Mouse (Mus musculus) large intestine, adult 2 months (tissue): ENCODE measurements around the gene Atp8b2. TPM values are rescaled to one million over a fixed set of nuclear protein-coding genes. Genes with fewer than 3 reads are reported as not detected.

Experiments
- DNase-seq: peaks from one replicate; pipeline ENCODE4 v3.0.0-alpha.2; 2012; ENCODE audit warnings: low read depth, low spot score
- WGBS: fragments of 180-500 bp; shearing (Covaris S2); methylation state at CpG from one replicate; pipeline ENCODE4 v1.1.7; 2018; 5-methylcytosine and 5-hydroxymethylcytosine counted together
- polyA plus RNA-seq: library from polyadenylated mRNA; depleted of rRNA; stranded (reverse); fragments of >200 nt; gene quantifications from 2 replicates; pipeline ENCODE4 v1.2.3, GENCODE M21; 2012; rRNA removed

Atp8b2 gene
- 12.4 and 17.2 TPM in 2 replicates for polyA plus RNA-seq

- under 1% methylated on average over 31 of the region's 35 CpGs for WGBS
- DNase-seq, result no peak
Observed at GRCm38 (mm10) chr3:89963221-89963763, at the start of gene Atp8b2. TSS of gene Atp8b2 (minus strand) at chr3:89963508.

GRCm38 (mm10) chr3:90010291-90010690, 47.0 kb upstream of the Atp8b2 start:
- 73% methylated on average over 2 of the region's 2 CpGs for WGBS
- DNase-seq, result no peak

- no peak for DNase-seq
- WGBS, result 24% methylated on average over 3 of the region's 3 CpGs
Observed at GRCm38 (mm10) chr3:90004091-90004796, 40.9 kb upstream of the Atp8b2 start.

GRCm38 (mm10) chr3:89999830-90000229, 36.5 kb upstream of the Atp8b2 start:
- no peak for DNase-seq
- WGBS, result 77% methylated on average over 4 of the region's 4 CpGs

GRCm38 (mm10) chr3:89999090-89999489, 35.8 kb upstream of the Atp8b2 start:
- DNase-seq, result no peak
- WGBS, result 8% methylated on average over 8 of the region's 8 CpGs

GRCm38 (mm10) chr3:89998612-89999054, 35.3 kb upstream of the Atp8b2 start, which contains the start of gene Hax1:
TSS of gene Hax1 (minus strand) at chr3:89998780.
- under 1% methylated on average over 26 of the region's 26 CpGs for WGBS
- DNase-seq, result peak; percentile 76

- 9% methylated on average over 23 of the region's 23 CpGs for WGBS
- DNase-seq, result no peak
Observed at GRCm38 (mm10) chr3:89997791-89998495, 34.6 kb upstream of the Atp8b2 start.

- DNase-seq, result no peak
- WGBS, result 84% methylated on average over 5 of the region's 5 CpGs
Observed at GRCm38 (mm10) chr3:89994807-89995515, 31.7 kb upstream of the Atp8b2 start.

- no peak for DNase-seq
- 71% methylated on average over 4 of the region's 4 CpGs for WGBS
Observed at GRCm38 (mm10) chr3:89987822-89988221, 24.5 kb upstream of the Atp8b2 start.

- DNase-seq, result no peak
- 54% methylated on average over 3 of the region's 3 CpGs for WGBS
Observed at GRCm38 (mm10) chr3:89987211-89987610, 23.9 kb upstream of the Atp8b2 start.

- no peak for DNase-seq
- 68% methylated on average over 5 of the region's 5 CpGs for WGBS
Observed at GRCm38 (mm10) chr3:89982426-89982825, 19.1 kb upstream of the Atp8b2 start.

GRCm38 (mm10) chr3:89976859-89977258, 13.6 kb upstream of the Atp8b2 start:
- DNase-seq, result no peak

GRCm38 (mm10) chr3:89968509-89968908, 5.2 kb upstream of the Atp8b2 start:
- DNase-seq, result no peak
- 56% methylated on average over 7 of the region's 7 CpGs for WGBS

- DNase-seq, result no peak
Observed at GRCm38 (mm10) chr3:89966946-89967345, 3.6 kb upstream of the Atp8b2 start.

GRCm38 (mm10) chr3:89965972-89966371, 2.7 kb upstream of the Atp8b2 start:
- no peak for DNase-seq
- WGBS, result 82% methylated on average over 5 of the region's 5 CpGs

More at GRCm38 (mm10) chr3:89966946-89967345, 3.6 kb upstream of the Atp8b2 start:
- 70% methylated on average over 4 of the region's 4 CpGs for WGBS

GRCm38 (mm10) chr3:89965557-89965956, 2.2 kb upstream of the Atp8b2 start:
- no peak for DNase-seq
- 85% methylated on average over 8 of the region's 8 CpGs for WGBS

- no peak for DNase-seq
- 16% methylated on average over 22 of the region's 22 CpGs for WGBS
Observed at GRCm38 (mm10) chr3:89963926-89964739, 825 bp upstream of the Atp8b2 start.

GRCm38 (mm10) chr3:89962751-89963220, 522 bp downstream of the Atp8b2 start:
- WGBS, result 2% methylated on average over 30 of the region's 30 CpGs
- DNase-seq, result no peak

- 38% methylated on average over 14 of the region's 14 CpGs for WGBS
- no peak for DNase-seq
Observed at GRCm38 (mm10) chr3:89962059-89962750, 1.1 kb downstream of the Atp8b2 start.
